Mouse (Mus musculus): ENCODE data around the gene Gata2.

- TF ChIP-seq CTCF (IDR thresholded peaks at IDR 0.05; ENCODE audit: borderline replicate concordance, control insufficient read depth, extremely low read depth, insufficient read depth, low read length, poor library complexity): no peak
- no peak for TF ChIP-seq POLR2A (IDR thresholded peaks at IDR 0.05; ENCODE audit: control insufficient read depth, extremely low read depth, insufficient read depth, low read length, poor library complexity)
Observed at GRCm38 (mm10) chr6:88196054-88196732, 2.5 kb downstream of the Gata2 start.
